Mouse (Mus musculus) CH12.LX (cell line): ENCODE measurements around the gene Per1. TPM values are rescaled to one million over a fixed set of nuclear protein-coding genes. Genes with fewer than 3 reads are reported as not detected.
A peak's percentile ranks its signal among the peaks of the same experiment; 100 is the strongest.

ENCODE experiments used
- DNase-seq: peaks from one replicate; pipeline ENCODE4 v3.0.0-alpha.2; 2013; ENCODE audit errors: extremely low read depth
- H3K27ac ChIP-seq: 2 replicates; pipeline ENCODE4 v1.5.1; 2012; ENCODE audit warnings: low read depth, mild to moderate bottlenecking, control low read depth, moderate library complexity; ENCODE audit not compliant: insufficient read depth
- H3K27me3 ChIP-seq: replicated peaks from 2 replicates; pipeline ENCODE3; 2012; ENCODE audit warnings: inconsistent platforms
- H3K36me3 ChIP-seq, 2 experiments: replicated peaks in 1 of 2; 2 replicates each; pipeline versions ENCODE3 to v1.6.1; 2012; ENCODE audit warnings: inconsistent platforms in 1 of 2, low read length in 1 of 2, mild to moderate bottlenecking in 1 of 2, mixed read lengths in 1 of 2, moderate library complexity in 1 of 2; ENCODE audit not compliant: control insufficient read depth in 1 of 2, insufficient read depth in 1 of 2
- H3K4me1 ChIP-seq, 2 experiments: 2 replicates each; pipeline ENCODE4 v1.6.1; 2012; ENCODE audit warnings: inconsistent platforms in 1 of 2, moderate library complexity in 1 of 2; ENCODE audit not compliant: insufficient read depth in 2 of 2, control insufficient read depth in 1 of 2
- H3K4me2 ChIP-seq: 2 replicates; pipeline ENCODE4 v1.6.1; 2012; ENCODE audit warnings: low read depth, mild to moderate bottlenecking, control low read depth; ENCODE audit not compliant: poor library complexity, insufficient read depth, severe bottlenecking
- H3K4me3 ChIP-seq, 3 experiments: fragments of 150-350 bp in 1 of 3; sonication (generic) in 1 of 3; replicated peaks in 1 of 3; 2 replicates each; pipeline versions ENCODE3 to v1.5.1; 2011 to 2012; ENCODE audit warnings: low read depth in 2 of 3, low read length in 2 of 3, mild to moderate bottlenecking in 2 of 3, moderate library complexity in 2 of 3, control low read depth in 1 of 3, improper control_type of control experiment in 1 of 3, inconsistent platforms in 1 of 3, mixed read lengths in 1 of 3; ENCODE audit not compliant: poor library complexity in 1 of 3
- H3K79me2 ChIP-seq: replicated peaks from 2 replicates; pipeline ENCODE4 v1.6.1; 2012; ENCODE audit warnings: mild to moderate bottlenecking, moderate library complexity; ENCODE audit not compliant: control insufficient read depth, poor library complexity, insufficient read depth, severe bottlenecking; ENCODE audit errors: extremely low read depth
- H3K9ac ChIP-seq: 2 replicates; pipeline ENCODE4 v1.6.1; 2012; ENCODE audit warnings: low read depth, mild to moderate bottlenecking, control low read depth, moderate library complexity; ENCODE audit not compliant: insufficient read depth
- H3K9me3 ChIP-seq: replicated peaks from 2 replicates; pipeline ENCODE3; 2012; ENCODE audit warnings: low read length, inconsistent platforms, mixed read lengths
- BHLHE40 ChIP-seq: IDR thresholded peaks from 2 replicates; pipeline ENCODE4 v1.6.1; 2011; ENCODE audit warnings: mild to moderate bottlenecking, low read depth, low read length, improper control_type of control experiment
- CHD2 ChIP-seq: IDR thresholded peaks from 2 replicates; pipeline ENCODE4 v1.6.1; 2011; ENCODE audit warnings: low read length, improper control_type of control experiment
- CTCF ChIP-seq, 2 experiments: IDR thresholded peaks in 1 of 2; conservative IDR thresholded peaks in 1 of 2; 2 replicates each; pipeline ENCODE4 v1.5.1; 2011 to 2012; ENCODE audit warnings: low read depth in 2 of 2, low read length in 2 of 2, improper control_type of control experiment in 1 of 2, inconsistent platforms in 1 of 2, mild to moderate bottlenecking in 1 of 2, moderate library complexity in 1 of 2
- E2F4 ChIP-seq: IDR thresholded peaks from 2 replicates; pipeline ENCODE4 v1.6.1; 2011; ENCODE audit warnings: low read depth, low read length, improper control_type of control experiment; ENCODE audit not compliant: insufficient replicate concordance
- ELF1 ChIP-seq: IDR thresholded peaks from 2 replicates; pipeline ENCODE4 v1.6.1; 2014; ENCODE audit warnings: low read depth, mild to moderate bottlenecking, inconsistent platforms, low read length, improper control_type of control experiment
- EP300 ChIP-seq: IDR thresholded peaks from 2 replicates; pipeline ENCODE4 v1.6.1; 2011; ENCODE audit warnings: low read length, improper control_type of control experiment
- ETS1 ChIP-seq: conservative IDR thresholded peaks from 2 replicates; pipeline ENCODE4 v1.6.1; 2012; ENCODE audit warnings: low read depth, mild to moderate bottlenecking, inconsistent platforms, low read length, improper control_type of control experiment, moderate library complexity
- HCFC1 ChIP-seq: IDR thresholded peaks from 2 replicates; pipeline ENCODE4 v1.6.1; 2012; ENCODE audit warnings: low read depth, mild to moderate bottlenecking, inconsistent platforms, low read length, improper control_type of control experiment
- IRF4 ChIP-seq: IDR thresholded peaks from 2 replicates; pipeline ENCODE4 v1.6.1; 2014; ENCODE audit warnings: low read depth, mild to moderate bottlenecking, inconsistent platforms, low read length, improper control_type of control experiment
- JUN ChIP-seq: IDR thresholded peaks from 2 replicates; pipeline ENCODE4 v1.6.1; 2011; ENCODE audit warnings: low read depth, mild to moderate bottlenecking, low read length, improper control_type of control experiment, moderate library complexity; ENCODE audit not compliant: insufficient read depth
- KAT2A ChIP-seq: IDR thresholded peaks from 2 replicates; pipeline ENCODE4 v1.6.1; 2012; ENCODE audit warnings: low read length, improper control_type of control experiment, inconsistent platforms; ENCODE audit not compliant: insufficient replicate concordance
- MAZ ChIP-seq: IDR thresholded peaks from 2 replicates; pipeline ENCODE4 v1.6.1; 2012; ENCODE audit warnings: low read depth, mild to moderate bottlenecking, inconsistent platforms, low read length, improper control_type of control experiment, moderate library complexity
- MEF2A ChIP-seq: IDR thresholded peaks from 2 replicates; pipeline ENCODE4 v1.6.1; 2014; ENCODE audit warnings: low read depth, mild to moderate bottlenecking, inconsistent platforms, low read length, improper control_type of control experiment, borderline replicate concordance
- MXI1 ChIP-seq: IDR thresholded peaks from 2 replicates; pipeline ENCODE4 v1.6.1; 2011; ENCODE audit warnings: mild to moderate bottlenecking, low read depth, low read length, improper control_type of control experiment
- MYC ChIP-seq: IDR thresholded peaks from 2 replicates; pipeline ENCODE4 v1.6.1; 2011; ENCODE audit warnings: low read depth, mild to moderate bottlenecking, improper control_type of control experiment, low read length
- POLR2A ChIP-seq: IDR thresholded peaks from 2 replicates; pipeline ENCODE4 v1.6.1; 2011; ENCODE audit warnings: low read depth, mild to moderate bottlenecking, improper control_type of control experiment, low read length
- POLR2AphosphoS2 ChIP-seq: IDR thresholded peaks from 2 replicates; pipeline ENCODE4 v1.6.1; 2011; ENCODE audit warnings: low read depth, low read length, improper control_type of control experiment
- RCOR1 ChIP-seq: conservative IDR thresholded peaks from 2 replicates; pipeline ENCODE4 v1.6.1; 2012; ENCODE audit warnings: low read depth, mild to moderate bottlenecking, inconsistent platforms, low read length, improper control_type of control experiment
- SIN3A ChIP-seq: IDR thresholded peaks from 2 replicates; pipeline ENCODE4 v1.6.1; 2012; ENCODE audit warnings: low read length, improper control_type of control experiment, inconsistent platforms
- SMC3 ChIP-seq: IDR thresholded peaks from 2 replicates; pipeline ENCODE4 v1.6.1; 2011; ENCODE audit warnings: low read depth, low read length, improper control_type of control experiment
- TBP ChIP-seq: conservative IDR thresholded peaks from 2 replicates; pipeline ENCODE4 v1.6.1; 2011; ENCODE audit warnings: low read depth, low read length, improper control_type of control experiment
- TCF12 ChIP-seq: IDR thresholded peaks from 2 replicates; pipeline ENCODE4 v1.6.1; 2014; ENCODE audit warnings: low read depth, mild to moderate bottlenecking, inconsistent platforms, low read length, improper control_type of control experiment
- ZC3H11A ChIP-seq: IDR thresholded peaks from 2 replicates; pipeline ENCODE4 v1.6.1; 2012; ENCODE audit warnings: low read depth, mild to moderate bottlenecking, inconsistent platforms, low read length, improper control_type of control experiment
- ZMIZ1 ChIP-seq: IDR thresholded peaks from 2 replicates; pipeline ENCODE4 v1.6.1; 2012; ENCODE audit warnings: low read depth, mild to moderate bottlenecking, inconsistent platforms, low read length, improper control_type of control experiment
- ZNF384 ChIP-seq: IDR thresholded peaks from 2 replicates; pipeline ENCODE4 v1.6.1; 2012; ENCODE audit warnings: low read depth, low read length, improper control_type of control experiment, inconsistent platforms
- dilution Hi-C: fragments of 300-500 bp; cut with MboI; formaldehyde crosslinking; loops from 2 replicates; pipeline ENCODE4 v1.14.3; 2020; ENCODE audit warnings: low sequenced_read_pairs; ENCODE audit not compliant: extremely low pct_unique_long_range_greater_than_20kb, extremely low pct_ligation_motif_present
- in situ Hi-C: fragments of 300-500 bp; cut with MboI; formaldehyde crosslinking; loops from 3 replicates; pipeline ENCODE4 v1.14.3; 2019; ENCODE audit warnings: low sequenced_read_pairs, low pct_ligation_motif_present, low pct_unique_long_range_greater_than_20kb, mixed read lengths
- polyA plus RNA-seq: library from polyadenylated mRNA; unstranded; fragments of >175 nt; gene quantifications from 2 replicates; pipeline ENCODE4 v1.2.1, GENCODE M21; 2012; ENCODE audit warnings: low read depth; ENCODE audit not compliant: insufficient read length
- total RNA-seq, 2 experiments: library from RNA; depleted of rRNA; stranded (reverse); fragments of 300-350 nt in 1 of 2; fragments of >200 nt in 1 of 2; gene quantifications; 2 replicates each; pipeline ENCODE4 v1.2.3; 2012 to 2014

Gene Per1
- total and polyA plus RNA-seq, 3 experiments: 2.8 to 38.3 (median 11.8) TPM

DNA sequence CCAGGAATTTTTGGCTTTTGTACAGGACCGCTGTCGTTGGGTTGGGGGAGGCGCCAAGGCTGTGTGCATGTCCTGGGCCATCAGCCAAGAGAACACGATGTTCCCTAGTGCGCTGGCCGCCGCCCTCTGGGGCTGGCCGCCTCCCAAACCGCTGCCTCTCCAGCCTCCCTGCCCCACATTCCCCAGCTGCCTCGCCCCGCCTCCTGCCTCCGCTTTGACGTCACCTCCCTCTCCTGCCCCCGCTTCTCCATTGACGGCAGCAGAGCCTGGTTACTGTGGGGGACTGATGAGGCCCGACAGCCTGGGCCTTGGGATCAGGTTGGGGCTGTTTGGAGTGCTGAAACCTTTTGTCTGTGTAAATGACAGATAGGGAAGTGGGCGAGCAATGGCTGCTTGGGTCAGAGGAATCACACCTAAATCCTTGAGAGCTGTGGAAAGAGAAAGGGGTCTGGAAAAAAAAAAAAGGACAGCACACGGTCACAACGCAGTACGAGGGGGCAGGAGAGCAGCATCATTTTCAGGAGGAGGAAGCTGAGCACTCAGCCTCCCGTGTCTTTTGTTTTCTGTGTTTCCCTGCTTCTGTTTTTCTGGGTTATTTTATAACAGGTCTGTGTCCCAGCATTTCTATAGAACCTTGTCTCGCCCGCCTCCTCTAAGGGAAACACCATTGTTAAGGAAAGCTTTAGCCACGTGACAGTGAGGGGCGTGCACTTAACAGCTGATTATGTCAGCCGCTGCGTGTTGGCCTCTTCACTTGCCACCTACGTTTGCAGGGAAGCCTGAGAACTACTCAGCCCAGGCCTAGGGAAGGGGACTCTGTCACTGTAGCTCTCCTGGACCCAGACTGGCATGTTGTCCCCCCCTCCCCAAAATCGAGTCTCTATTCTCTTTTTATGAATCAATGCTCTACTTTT lies 2.2 kb downstream of the Per1 start (continued):
- TF ChIP-seq IRF4: 0 out of 2 replicates have a peak, but pooled peaks have one; percentile 4

GRCm38 (mm10) chr11:69098039-69098761 lies 3.2 kb downstream of the Per1 start:
- Histone ChIP-seq H3K36me3 (peaks cover 25 to 28% of the 10 kb centered on the region in 2 experiments), H3K4me1 (peaks cover 20 to 64% of the 10 kb centered on the region in 2 experiments), H3K79me2 (peaks cover 22% of the 10 kb centered on the region), H3K27ac (peak overlapping the region; percentile 35), H3K9me3 (no peaks in the 10 kb centered on the region)
- DNase-seq: no peak
- in situ Hi-C loops: loop anchor here (25.0 kb wide), 1 partner anchor 914 kb away; the partner anchor contains the start of genes Acadvl, Dlg4 and Dvl2
- peak; percentile 56; the same call in 1 of the 2 replicates for TF ChIP-seq EP300
- peak; percentile 69; the same call in 1 of the 2 replicates for TF ChIP-seq ELF1
- 0 out of 2 replicates have a peak, but pooled peaks have one; percentile 34 for TF ChIP-seq CHD2
- no peak for TF ChIP-seq BHLHE40
- no peak for TF ChIP-seq SMC3
- TF ChIP-seq, all 38 proteins: peak for 3
- H3K27me3 ChIP-seq: peaks cover 6% of the 10 kb centered on the region
- peak overlapping the region; percentile 93 for H3K4me2 ChIP-seq
- no peak overlapping the region for H3K9ac ChIP-seq
- peak overlapping the region; percentile 3 to 94 (median 67) for H3K4me3 ChIP-seq
- dilution Hi-C loops: no loop called here

DNA sequence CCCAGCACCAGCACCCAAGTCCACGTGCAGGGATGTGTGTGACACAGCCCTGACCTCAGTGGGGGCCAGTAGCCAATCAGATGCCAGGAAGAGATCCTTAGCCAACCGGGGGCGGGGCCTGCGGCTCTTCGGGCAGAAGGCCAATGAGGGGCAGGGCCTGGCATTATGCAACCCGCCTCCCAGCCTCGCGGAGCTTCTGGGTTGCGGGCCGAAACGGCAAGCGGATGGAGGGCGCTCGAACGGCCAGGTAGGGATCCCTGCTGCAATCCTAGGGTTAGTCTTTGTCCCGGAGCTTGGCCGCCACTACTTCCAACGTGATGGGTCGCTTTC lies 3.7 kb downstream of the Per1 start:
- Histone ChIP-seq H3K9ac (peak overlapping the region; percentile 76), H3K79me2 (peaks cover 22% of the 10 kb centered on the region), H3K4me1 (peaks cover 20 to 64% of the 10 kb centered on the region in 2 experiments), H3K27me3 (peaks cover 6% of the 10 kb centered on the region), H3K4me3 (peak overlapping the region; percentile 67 to 94 (median 75)), H3K27ac (peak overlapping the region; percentile 75), H3K4me2 (peak overlapping the region; percentile 93), H3K9me3 (no peaks in the 10 kb centered on the region), H3K36me3 (peaks cover 30 to 32% of the 10 kb centered on the region in 2 experiments)
- in situ Hi-C loops (loop anchor here (25.0 kb wide), 1 partner anchor 914 kb away; the partner anchor contains the start of genes Acadvl, Dlg4 and Dvl2), dilution Hi-C loops (no loop called here)
- DNase-seq: peak; percentile 99
- no peak for TF ChIP-seq E2F4
- TF ChIP-seq KAT2A: no peak
- peak; percentile 51; the same call in 1 of the 2 replicates for TF ChIP-seq HCFC1
- TF ChIP-seq POLR2A: peak; percentile 80
- TF ChIP-seq MEF2A: peak; percentile 61; the same call in 1 of the 2 replicates
- TF ChIP-seq JUN: 0 out of 2 replicates have a peak, but pooled peaks have one; percentile 21
- peak; percentile 98 for TF ChIP-seq MXI1
- peak; percentile 60; the same call in 1 of the 2 replicates for TF ChIP-seq ZMIZ1
- peak; percentile 94 for TF ChIP-seq MYC
- TF ChIP-seq BHLHE40: peak; percentile 98
- 0 out of 2 replicates have a peak, but pooled peaks have one; percentile 37 for TF ChIP-seq TBP
- peak; percentile 41; the same call in 1 of the 2 replicates for TF ChIP-seq IRF4
- peak in 1 of 2 experiments; percentile 22; a peak in 2 of 4 replicates for TF ChIP-seq CTCF (conservative IDR thresholded peaks at IDR 0.05 in 1 of 2, IDR thresholded peaks at IDR 0.05 in 1 of 2; ENCODE audit: low read depth in 2 of 2, low read length in 2 of 2)
- no peak for TF ChIP-seq ZNF384
- TF ChIP-seq ELF1: peak; percentile 49; the same call in 1 of the 2 replicates
- TF ChIP-seq RCOR1: no peak
- no peak; the same call in 1 of the 2 replicates for TF ChIP-seq CHD2
- no peak for TF ChIP-seq ZC3H11A
- peak; percentile 94; the same call in 1 of the 2 replicates for TF ChIP-seq SIN3A
- peak; percentile 40; the same call in 1 of the 2 replicates for TF ChIP-seq TCF12
- TF ChIP-seq POLR2AphosphoS2: no peak
- peak; percentile 91 for TF ChIP-seq ETS1
- peak; percentile 81; the same call in 1 of the 2 replicates for TF ChIP-seq MAZ
